Mouse (Mus musculus) forebrain, embryonic 12.5 days (tissue): ENCODE measurements around the gene Lenep. TPM values are rescaled to one million over a fixed set of nuclear protein-coding genes. Genes with fewer than 3 reads are reported as not detected.

Experiments used
- ATAC-seq: fragments of 200-750 bp; cut with Nextera tagmentation; 2 replicates; pipeline ENCODE4 v1.8.0; 2017; ENCODE audit warnings: moderate TSS enrichment; ENCODE audit not compliant: low FRiP score
- H3K27ac ChIP-seq: fragments of 300-500 bp; sonication (generic); 2 replicates; pipeline ENCODE4 v1.5.1; 2016; ENCODE audit warnings: mild to moderate bottlenecking
- H3K27me3 ChIP-seq: fragments of 300-500 bp; sonication (generic); 2 replicates; pipeline ENCODE4 v1.6.1; 2016; ENCODE audit warnings: mild to moderate bottlenecking
- H3K36me3 ChIP-seq: fragments of 300-500 bp; sonication (generic); replicated peaks from 2 replicates; pipeline ENCODE4 v1.6.1; 2016; ENCODE audit warnings: mild to moderate bottlenecking
- H3K4me1 ChIP-seq: fragments of 300-500 bp; sonication (generic); 2 replicates; pipeline ENCODE4 v1.6.1; 2016
- H3K4me2 ChIP-seq: fragments of 300-500 bp; sonication (generic); 2 replicates; pipeline ENCODE4 v1.6.1; 2016; ENCODE audit warnings: mild to moderate bottlenecking, moderate library complexity
- H3K4me3 ChIP-seq: fragments of 300-500 bp; sonication (generic); replicated peaks from 2 replicates; pipeline ENCODE4 v1.5.1; 2016; ENCODE audit warnings: mild to moderate bottlenecking
- H3K9ac ChIP-seq: fragments of 300-500 bp; sonication (generic); 2 replicates; pipeline ENCODE4 v1.6.1; 2016; ENCODE audit warnings: mild to moderate bottlenecking
- H3K9me3 ChIP-seq: fragments of 300-500 bp; sonication (generic); 2 replicates; pipeline ENCODE4 v1.6.1; 2016
- WGBS: fragments of 180-500 bp; shearing (Covaris S2); methylation state at CpG from one replicate; pipeline ENCODE4 v1.1.7; 2016; 5-methylcytosine and 5-hydroxymethylcytosine counted together
- polyA plus RNA-seq: library from polyadenylated mRNA; unstranded; fragments of >200 nt; fragmentation: Nextera tagmentation; extraction: Ambion mirVana; gene quantifications from 2 replicates; pipeline ENCODE4 v1.2.1, GENCODE M21; 2016

Lenep gene
- polyA plus RNA-seq, 1 experiment from 2014 or later: 0.24 TPM

- ATAC-seq: peak; percentile 97
- H3K27ac ChIP-seq: peak within 1 kb of the TSS; percentile 93
- under 1% methylated on average over 39 of the region's 39 CpGs for WGBS
- peak within 1 kb of the TSS; percentile 59 for H3K4me3 ChIP-seq
- H3K9ac ChIP-seq: peak within 1 kb of the TSS; percentile 71
- no peaks in the 10 kb centered on the region for H3K9me3 ChIP-seq
- H3K4me1 ChIP-seq: peaks cover 52% of the 10 kb centered on the region
- peak within 1 kb of the TSS; percentile 93 for H3K4me2 ChIP-seq
- H3K36me3 ChIP-seq: peaks cover 29% of the 10 kb centered on the region
- no peaks in the 10 kb centered on the region for H3K27me3 ChIP-seq
Measured at GRCm38 (mm10) chr3:89418170-89418860, 15.7 kb upstream of the Lenep start, which contains the start of the genes Cks1b and Shc1. Gene Cks1b (minus strand): TSS chr3:89418383. Gene Shc1 (plus strand): TSS chr3:89418443.

GRCm38 (mm10) chr3:89417840-89418169 lies 15.2 kb upstream of the Lenep start:
- peaks cover 47% of the 10 kb centered on the region for H3K4me1 ChIP-seq
- H3K36me3 ChIP-seq: peaks cover 29% of the 10 kb centered on the region
- WGBS: under 1% methylated on average over 20 of the region's 20 CpGs
- peak overlapping the region; percentile 59 for H3K4me3 ChIP-seq
- peak overlapping the region; percentile 93 for H3K27ac ChIP-seq
- H3K27me3 ChIP-seq: no peaks in the 10 kb centered on the region
- ATAC-seq: peak; percentile 47
- peak overlapping the region; percentile 93 for H3K4me2 ChIP-seq
- peak overlapping the region; percentile 70 for H3K9ac ChIP-seq
- no peaks in the 10 kb centered on the region for H3K9me3 ChIP-seq

GRCm38 (mm10) chr3:89417131-89417530 lies 14.5 kb upstream of the Lenep start:
- H3K9ac ChIP-seq: peak overlapping the region; percentile 70
- WGBS: 27% methylated on average over 2 of the region's 2 CpGs
- no peak for ATAC-seq

GRCm38 (mm10) chr3:89416158-89416557 lies 13.6 kb upstream of the Lenep start:
- Histone ChIP-seq H3K27ac (no peak overlapping the region), H3K27me3 (no peaks in the 10 kb centered on the region), H3K9ac (no peak overlapping the region), H3K4me1 (peaks cover 34% of the 10 kb centered on the region), H3K36me3 (peaks cover 29% of the 10 kb centered on the region), H3K4me2 (0 out of 2 replicates have a peak overlapping the region, but pooled peaks have one; percentile 93), H3K9me3 (no peaks in the 10 kb centered on the region), H3K4me3 (no peak overlapping the region)
- WGBS: 97% methylated on average over 8 of the region's 8 CpGs
- no peak for ATAC-seq

More at GRCm38 (mm10) chr3:89417131-89417530, 14.5 kb upstream of the Lenep start:
- peak overlapping the region; percentile 93 for H3K4me2 ChIP-seq
- peaks cover 29% of the 10 kb centered on the region for H3K36me3 ChIP-seq
- peaks cover 41% of the 10 kb centered on the region for H3K4me1 ChIP-seq
- H3K27ac ChIP-seq: peak overlapping the region; percentile 93
- H3K27me3 ChIP-seq: no peaks in the 10 kb centered on the region
- H3K9me3 ChIP-seq: no peaks in the 10 kb centered on the region
- peak overlapping the region; percentile 59 for H3K4me3 ChIP-seq

- Histone ChIP-seq H3K4me2 (peak within 1 kb of the TSS; percentile 69), H3K9ac (peak within 1 kb of the TSS; percentile 64), H3K36me3 (peaks cover 43% of the 10 kb centered on the region), H3K4me3 (peak within 1 kb of the TSS; percentile 54), H3K9me3 (no peaks in the 10 kb centered on the region), H3K27me3 (no peaks in the 10 kb centered on the region), H3K27ac (0 out of 2 replicates have a peak within 1 kb of the TSS, but pooled peaks have one; percentile 32), H3K4me1 (peaks cover 17% of the 10 kb centered on the region)
- ATAC-seq: peak; percentile 100
- 5% methylated on average over 28 of the region's 28 CpGs for WGBS
Measured at GRCm38 (mm10) chr3:89411490-89412393, 9.1 kb upstream of the Lenep start, which contains the start of gene Flad1. Gene Flad1 (minus strand): TSS chr3:89411870.

- Histone ChIP-seq H3K27ac (no peak overlapping the region), H3K9me3 (no peaks in the 10 kb centered on the region), H3K4me1 (peaks cover 10% of the 10 kb centered on the region), H3K4me2 (peak overlapping the region; percentile 69), H3K36me3 (peaks cover 37% of the 10 kb centered on the region), H3K4me3 (peak overlapping the region; percentile 54), H3K27me3 (no peaks in the 10 kb centered on the region), H3K9ac (peak overlapping the region; percentile 64)
- 81% methylated on average over 10 of the region's 10 CpGs for WGBS
- no peak for ATAC-seq
Measured at GRCm38 (mm10) chr3:89410864-89411263, 8.3 kb upstream of the Lenep start.

- WGBS: 95% methylated on average over 3 of the region's 3 CpGs
- Histone ChIP-seq H3K4me1 (peaks cover 10% of the 10 kb centered on the region), H3K4me3 (no peak overlapping the region), H3K9me3 (no peaks in the 10 kb centered on the region), H3K4me2 (no peak overlapping the region), H3K27ac (no peak overlapping the region), H3K27me3 (no peaks in the 10 kb centered on the region), H3K36me3 (peaks cover 31% of the 10 kb centered on the region), H3K9ac (no peak overlapping the region)
- no peak for ATAC-seq
Measured at GRCm38 (mm10) chr3:89409701-89410100, 7.1 kb upstream of the Lenep start.

- Histone ChIP-seq H3K27ac (no peak overlapping the region), H3K9me3 (no peaks in the 10 kb centered on the region), H3K4me2 (no peak overlapping the region), H3K4me3 (no peak overlapping the region), H3K4me1 (peaks cover 10% of the 10 kb centered on the region), H3K36me3 (peaks cover 28% of the 10 kb centered on the region), H3K9ac (no peak overlapping the region), H3K27me3 (no peaks in the 10 kb centered on the region)
- ATAC-seq: no peak
- WGBS: 63% methylated on average over 16 of the region's 16 CpGs
Measured at GRCm38 (mm10) chr3:89408448-89408847, 5.9 kb upstream of the Lenep start.

GRCm38 (mm10) chr3:89406887-89407286 lies 4.3 kb upstream of the Lenep start:
- no peak overlapping the region for H3K4me3 ChIP-seq
- no peaks in the 10 kb centered on the region for H3K9me3 ChIP-seq
- ATAC-seq: no peak
- H3K27ac ChIP-seq: no peak overlapping the region
- peaks cover 10% of the 10 kb centered on the region for H3K4me1 ChIP-seq
- no peaks in the 10 kb centered on the region for H3K27me3 ChIP-seq
- whole genome bisulfite sequencing: 95% methylated on average over 6 of the region's 6 CpGs
- no peak overlapping the region for H3K9ac ChIP-seq
- peaks cover 43% of the 10 kb centered on the region for H3K36me3 ChIP-seq
- H3K4me2 ChIP-seq: no peak overlapping the region

GRCm38 (mm10) chr3:89401329-89401728 lies 1.3 kb downstream of the Lenep start:
- no peak for ATAC-seq
- 86% methylated on average over 7 of the region's 7 CpGs for WGBS
- Histone ChIP-seq H3K9me3 (no peaks in the 10 kb centered on the region), H3K4me1 (peaks cover 6% of the 10 kb centered on the region), H3K4me3 (no peak overlapping the region), H3K9ac (no peak overlapping the region), H3K4me2 (no peak overlapping the region), H3K27me3 (no peaks in the 10 kb centered on the region), H3K27ac (no peak overlapping the region), H3K36me3 (peaks cover 41% of the 10 kb centered on the region)

GRCm38 (mm10) chr3:89396654-89397005 lies 6.0 kb downstream of the Lenep start:
- Histone ChIP-seq H3K9me3 (no peaks in the 10 kb centered on the region), H3K4me1 (peaks cover 49% of the 10 kb centered on the region), H3K27me3 (peaks cover 30% of the 10 kb centered on the region), H3K4me2 (peak overlapping the region; percentile 97), H3K4me3 (peak overlapping the region; percentile 50), H3K27ac (no peak overlapping the region), H3K36me3 (peaks cover 10% of the 10 kb centered on the region), H3K9ac (no peak overlapping the region)
- ATAC-seq: no peak
- WGBS: under 1% methylated on average over 4 of the region's 4 CpGs
